Mouse (Mus musculus) gastrocnemius, postnatal 14 days (tissue): Measurements from ENCODE around the gene Pik3cg. TPM values are rescaled to one million over a fixed set of nuclear protein-coding genes. Genes with fewer than 3 reads are reported as not detected.

Experiments used
- DNase-seq: peaks from one replicate; pipeline ENCODE4 v3.0.0; 2021; ENCODE audit warnings: mixed read lengths
- intact Hi-C: fragments of 180-260 bp; cut with DNase I; formaldehyde crosslinking; loops from one replicate; pipeline ENCODE4 v1.15.1; 2025; ENCODE audit warnings: low total_unique reads
- total RNA-seq, 2 experiments: library from RNA; stranded (reverse); gene quantifications; 2 replicates each; pipeline ENCODE4 v1.2.3; 2021

The Pik3cg gene
- total RNA-seq, 2 experiments from 2014 or later = 1.5 TPM

- DNase-seq = no peak
- intact Hi-C loops = no loop called here
Observed at GRCm38 (mm10) chr12:32163706-32164105, 44.8 kb downstream of the Pik3cg start.

DNA sequence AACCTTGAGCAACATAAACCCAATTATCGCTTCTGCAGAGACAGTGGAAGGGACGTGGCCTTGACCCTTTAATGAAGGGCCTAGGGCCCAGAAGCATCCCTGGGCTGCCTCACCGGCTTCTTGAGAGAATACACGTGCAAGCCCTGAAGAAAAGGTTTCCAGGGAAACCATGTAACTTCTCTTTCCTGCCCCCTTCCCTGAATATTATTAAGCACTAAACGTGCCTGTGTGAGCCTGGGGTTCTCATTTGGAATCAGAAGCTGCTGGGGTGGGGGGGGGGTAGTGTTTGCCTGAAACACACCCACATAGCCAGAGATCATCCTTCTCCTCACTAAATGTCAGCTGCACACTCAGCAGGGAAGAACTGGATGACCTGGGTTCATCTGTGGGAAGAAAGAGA is 49.7 kb downstream of the Pik3cg start:
- no peak for DNase-seq
- intact Hi-C loops = no loop called here

- no peak for DNase-seq
- intact Hi-C loops = loop anchor here (10.0 kb wide), 1 partner anchor 98 kb away; no protein-coding TSS in a partner anchor
Observed at GRCm38 (mm10) chr12:32146606-32147005, 61.9 kb downstream of the Pik3cg start.

DNA sequence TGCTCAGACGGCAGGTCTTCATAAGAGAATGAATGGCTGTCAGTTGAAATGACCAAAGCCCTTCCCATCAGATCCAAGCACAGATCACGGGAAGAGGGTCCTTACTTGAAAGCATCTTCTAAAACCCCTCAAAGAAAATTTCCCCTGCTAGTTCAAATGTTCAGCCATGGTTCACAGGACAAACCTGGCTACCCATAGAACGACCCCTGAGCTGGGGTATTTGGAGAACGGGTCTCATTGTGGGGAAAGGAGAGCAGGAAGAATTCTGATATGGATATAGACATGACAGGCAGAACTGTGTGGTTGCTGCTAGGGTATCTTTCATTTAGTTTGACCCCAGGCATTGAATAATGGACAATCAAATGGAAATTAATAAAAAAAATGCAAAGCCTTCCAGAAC is 62.8 kb downstream of the Pik3cg start:
- no peak for DNase-seq
- intact Hi-C loops = loop anchor here (10.0 kb wide), 1 partner anchor 99 kb away; no protein-coding TSS in a partner anchor

DNA sequence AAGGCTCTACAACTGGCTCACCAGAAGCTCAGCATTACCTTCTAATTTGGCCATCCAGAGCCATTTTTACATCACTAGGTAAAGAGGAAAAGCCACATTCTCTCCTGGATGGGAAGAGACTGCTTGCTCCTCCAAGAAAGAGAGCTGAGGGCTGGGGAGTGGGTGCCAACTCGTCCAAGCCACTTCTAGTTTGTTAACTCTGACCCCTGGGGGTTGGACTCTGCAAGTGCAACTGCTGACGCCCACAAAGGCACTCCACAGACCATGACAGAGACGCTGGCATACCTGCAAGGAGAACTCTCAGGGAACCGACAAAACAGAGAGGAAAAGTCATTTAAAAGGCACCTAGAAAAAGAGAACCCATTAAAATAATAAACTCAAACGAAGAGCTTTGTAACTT is 63.9 kb downstream of the Pik3cg start:
- intact Hi-C loops = loop anchor here (10.0 kb wide), 1 partner anchor 100 kb away; no protein-coding TSS in a partner anchor
- peak; percentile 85 for DNase-seq

DNA sequence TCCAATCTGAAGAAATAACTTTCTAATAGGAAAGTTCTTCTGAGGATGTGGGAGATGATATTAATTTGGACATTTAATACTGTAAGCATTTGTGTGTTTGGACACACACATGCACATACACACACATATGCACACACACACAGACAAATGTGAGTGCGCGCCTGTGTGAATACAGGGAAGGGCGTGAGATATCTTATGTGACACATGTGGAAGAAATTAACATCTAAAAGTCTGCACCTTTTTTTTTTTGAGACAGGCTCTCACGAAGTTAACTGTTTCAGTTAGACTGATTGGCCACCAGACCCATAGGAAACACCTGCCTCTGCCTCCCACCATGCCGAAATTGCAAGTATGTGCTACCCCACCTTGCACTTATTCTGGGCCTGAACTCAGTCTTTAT is 64.7 kb downstream of the Pik3cg start:
- DNase-seq = no peak
- intact Hi-C loops = loop anchor here (2.0 to 10.0 kb wide), 2 partner anchors 101 to 175 kb away; no protein-coding TSS in a partner anchor

- DNase-seq = no peak
- intact Hi-C loops = loop anchor here (2.0 to 10.0 kb wide), 2 partner anchors 102 to 174 kb away; no protein-coding TSS in a partner anchor
Observed at GRCm38 (mm10) chr12:32143151-32143550, 65.3 kb downstream of the Pik3cg start.

GRCm38 (mm10) chr12:32141766-32142165 is 66.7 kb downstream of the Pik3cg start:
- intact Hi-C loops = loop anchor here (2.0 to 10.0 kb wide), 2 partner anchors 103 to 173 kb away; no protein-coding TSS in a partner anchor
- no peak for DNase-seq

- no peak for DNase-seq
- intact Hi-C loops = no loop called here
Observed at GRCm38 (mm10) chr12:32138831-32139230, 69.6 kb downstream of the Pik3cg start.

GRCm38 (mm10) chr12:32138362-32138761 is 70.1 kb downstream of the Pik3cg start:
- intact Hi-C loops = no loop called here
- no peak for DNase-seq

DNA sequence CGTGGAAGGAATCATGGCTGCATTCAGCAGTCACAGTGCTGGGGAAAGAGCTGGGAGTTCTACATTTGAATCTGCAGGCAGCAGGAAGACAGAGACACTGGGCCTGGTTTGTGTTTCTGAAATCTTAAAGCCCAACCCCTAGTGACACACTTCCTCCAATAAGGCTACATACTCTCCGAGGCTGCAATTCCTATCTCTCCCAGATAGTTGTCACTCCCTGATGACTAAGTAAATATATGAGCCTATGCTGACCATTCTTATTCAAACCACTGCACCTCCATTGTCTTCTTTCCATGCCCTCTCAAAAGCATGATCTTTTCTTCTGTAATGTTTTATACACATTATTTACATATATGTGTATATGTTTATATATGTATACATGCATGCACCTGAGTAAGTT is 70.9 kb downstream of the Pik3cg start:
- DNase-seq = no peak
- intact Hi-C loops = no loop called here

GRCm38 (mm10) chr12:32127599-32128507 is 80.6 kb downstream of the Pik3cg start:
- intact Hi-C loops = no loop called here
- DNase-seq = no peak

- intact Hi-C loops = no loop called here
- no peak for DNase-seq
Observed at GRCm38 (mm10) chr12:32127158-32127557, 81.3 kb downstream of the Pik3cg start.

DNA sequence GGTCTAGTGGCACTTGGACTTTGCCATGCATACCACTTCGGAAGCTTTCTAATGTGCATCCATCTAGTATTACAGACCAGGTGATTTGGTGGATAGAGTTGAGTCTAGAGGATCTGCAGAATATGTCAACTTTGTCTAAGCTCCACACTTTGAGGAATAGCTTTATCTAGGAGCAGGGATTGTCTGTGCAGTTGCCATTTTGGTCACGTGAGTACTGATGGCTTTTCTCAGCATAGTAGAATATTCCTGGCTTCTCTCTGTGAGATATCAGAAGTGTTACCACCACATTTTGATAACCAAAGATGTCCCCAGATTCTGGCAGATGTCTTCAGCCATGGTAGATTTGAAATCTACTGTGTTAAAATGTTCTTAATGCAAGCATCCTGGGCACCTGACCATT is 84.0 kb downstream of the Pik3cg start:
- intact Hi-C loops = no loop called here

GRCm38 (mm10) chr12:32124030-32124429 is 84.4 kb downstream of the Pik3cg start:
- intact Hi-C loops = no loop called here
- no peak for DNase-seq

More for the DNA sequence above, 84.0 kb downstream of the Pik3cg start:
- DNase-seq = no peak

DNA sequence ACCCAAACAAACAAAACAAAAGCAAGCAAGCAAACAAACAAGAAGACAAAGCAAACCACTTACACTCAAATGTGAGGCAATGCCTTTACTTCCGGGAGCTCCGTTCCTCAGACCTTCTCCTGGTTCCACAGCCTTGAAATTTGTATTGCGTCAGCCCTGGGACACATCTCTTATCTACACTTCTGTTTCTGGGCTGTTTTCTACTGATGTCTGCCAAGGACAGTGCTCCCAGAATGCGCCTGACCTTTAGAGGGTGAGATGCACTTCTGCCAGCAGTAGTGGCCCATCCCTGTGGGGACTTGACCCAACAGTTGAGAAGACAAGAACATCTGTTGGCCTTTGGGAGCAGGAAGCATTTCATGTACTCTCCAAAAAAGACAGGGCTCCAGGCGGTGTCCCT is 84.9 kb downstream of the Pik3cg start:
- no peak for DNase-seq
- intact Hi-C loops = no loop called here

Other genes with a start within 250 kb of the Pik3cg start
- gene Prkar2b, start 147.4 kb downstream of the Pik3cg start, total RNA-seq = 1 to 10 TPM; 2.0 to 3.1 TPM
- gene Ccdc71l, start 170.0 kb upstream of the Pik3cg start, total RNA-seq = 1 to 10 TPM; 4.0 to 4.5 TPM